Mouse (Mus musculus) left cerebral cortex, postnatal 25 days (tissue): ENCODE measurements at regions not wholly inside any gene's neighbourhood (a gene's known extent, or its start where the extent isn't known, plus 50 kb on each side); places are given as distances from the start of the nearest gene placed in this dataset.

ENCODE experiments used
- DNase-seq, 2 experiments: peaks; one replicate each; pipeline ENCODE4 v3.0.0; 2022; ENCODE audit warnings: low spot score in 2 of 2, mixed read lengths in 1 of 2
- intact Hi-C: fragments of 180-260 bp; cut with DNase I; formaldehyde crosslinking; loops from one replicate; pipeline ENCODE4 v1.15.1; 2025

- no peak for DNase-seq
- intact Hi-C loops: no loop called here
Measured at GRCm38 (mm10) chr9:43924795-43925194, 118.4 kb upstream of the Thy1 start.

- DNase-seq: no peak
- intact Hi-C loops: no loop called here
Measured at GRCm38 (mm10) chr9:43929312-43930036, 113.7 kb upstream of the Thy1 start.

- DNase-seq: no peak
- intact Hi-C loops: no loop called here
Measured at GRCm38 (mm10) chr9:43930037-43930404, 113.2 kb upstream of the Thy1 start.

- DNase-seq: no peak
- intact Hi-C loops: no loop called here
Measured at GRCm38 (mm10) chr9:43930476-43930875, 112.7 kb upstream of the Thy1 start.

- no peak for DNase-seq
- intact Hi-C loops: no loop called here
Measured at GRCm38 (mm10) chr9:43934012-43934690, 109.0 kb upstream of the Thy1 start.

- no peak for DNase-seq
- intact Hi-C loops: no loop called here
Measured at GRCm38 (mm10) chr9:43934691-43935064, 108.5 kb upstream of the Thy1 start.

- intact Hi-C loops: no loop called here
- no peak for DNase-seq
Measured at GRCm38 (mm10) chr9:43939336-43939735, 103.8 kb upstream of the Thy1 start.

GRCm38 (mm10) chr9:43942147-43942546, 101.0 kb upstream of the Thy1 start:
- DNase-seq: peak in 1 of 2 experiments; percentile 75
- intact Hi-C loops: no loop called here

- intact Hi-C loops: no loop called here
- DNase-seq: no peak
Measured at GRCm38 (mm10) chr9:43943522-43943921, 99.7 kb upstream of the Thy1 start.

GRCm38 (mm10) chr9:43944816-43945741, 98.1 kb upstream of the Thy1 start:
- intact Hi-C loops: no loop called here
- peak in 1 of 2 experiments; percentile 68 for DNase-seq

- intact Hi-C loops: no loop called here
- DNase-seq: no peak
Measured at GRCm38 (mm10) chr9:43945997-43946649, 97.1 kb upstream of the Thy1 start.

GRCm38 (mm10) chr9:43947089-43947488, 96.1 kb upstream of the Thy1 start:
- intact Hi-C loops: no loop called here
- no peak for DNase-seq

GRCm38 (mm10) chr9:43947490-43948150, 95.6 kb upstream of the Thy1 start:
- intact Hi-C loops: no loop called here
- DNase-seq: no peak

GRCm38 (mm10) chr9:43953128-43953527, 90.1 kb upstream of the Thy1 start:
- no peak for DNase-seq
- intact Hi-C loops: loop anchor here (1.0 kb wide), 1 partner anchor 19 kb away; no protein-coding TSS in a partner anchor

GRCm38 (mm10) chr9:43959541-43959940, 83.6 kb upstream of the Thy1 start:
- intact Hi-C loops: no loop called here

GRCm38 (mm10) chr9:43961431-43961830, 81.8 kb upstream of the Thy1 start:
- intact Hi-C loops: no loop called here
- peak in 1 of 2 experiments; percentile 42 for DNase-seq

More at GRCm38 (mm10) chr9:43959541-43959940, 83.6 kb upstream of the Thy1 start:
- no peak for DNase-seq

- no peak for DNase-seq
- intact Hi-C loops: no loop called here
Measured at GRCm38 (mm10) chr9:43965171-43965570, 78.0 kb upstream of the Thy1 start.

- intact Hi-C loops: no loop called here
Measured at GRCm38 (mm10) chr9:43965811-43966210, 77.4 kb upstream of the Thy1 start.

More at GRCm38 (mm10) chr9:43965811-43966210, 77.4 kb upstream of the Thy1 start:
- DNase-seq: no peak
